Mouse (Mus musculus) layer of hippocampus, adult 6 months (tissue): Measurements from ENCODE around the gene Ttc7. TPM values are rescaled to one million over a fixed set of nuclear protein-coding genes. Genes with fewer than 3 reads are reported as not detected.

Source experiments
- long read RNA-seq, 2 experiments: library from polyadenylated mRNA; unstranded; transcript quantifications; one replicate each; pipeline ENCODE4 v2.0.0; 2019 to 2020
- polyA plus RNA-seq: library from polyadenylated mRNA; unstranded; fragments of <200 nt; fragmentation: Nextera tagmentation; gene quantifications from 2 replicates; pipeline ENCODE4 v1.2.3, GENCODE M21; 2021

The Ttc7 gene
- 2.9 and 4.8 TPM in 2 replicates for polyA plus RNA-seq
- long read RNA-seq, experiment 1, partial matches to known transcripts, result 0 of 5 reads
- long read RNA-seq, experiment 1, other reads (novel, unspliced or antisense), result 1 of 5 reads
- long read RNA-seq, experiment 2, transcript Ttc7-210 (1 exons, 868 nt), result major isoform, 6 of 10 reads
- long read RNA-seq, experiment 2, partial matches to known transcripts, result 1 of 10 reads
- long read RNA-seq, experiment 2, other reads (novel, unspliced or antisense), result 3 of 10 reads

GRCm38 (mm10) chr17:87282706-87283053 is at the start of gene Ttc7:
Gene Ttc7, plus strand, starts transcription at chr17:87282886.

GRCm38 (mm10) chr17:87265792-87266186 is 16.9 kb upstream of the Ttc7 start, which contains the start of gene Mcfd2:
Gene Mcfd2, minus strand, starts transcription at chr17:87265935.

GRCm38 (mm10) chr17:87427511-87427910 is 144.8 kb downstream of the Ttc7 start, which contains the start of gene Stpg4:
Gene Stpg4, minus strand, starts transcription at chr17:87427741.

Other genes starting within 250 kb of the Ttc7 start
- gene Socs5, start 175.2 kb upstream of the Ttc7 start, polyA plus RNA-seq, result 28.3 and 36.4 TPM in 2 replicates
- gene Mcfd2, start 17.0 kb upstream of the Ttc7 start, polyA plus RNA-seq, result 104 and 120 TPM in 2 replicates
- 0.24 TPM in 1 of 2 replicates, not detected in the other for gene Stpg4, start 144.9 kb downstream of the Ttc7 start, polyA plus RNA-seq
- gene Calm2, start 164.0 kb downstream of the Ttc7 start, polyA plus RNA-seq, result 3,949 and 3,970 TPM in 2 replicates